Mouse (Mus musculus): ENCODE measurements around the gene Maff. TPM values are rescaled to one million over a fixed set of nuclear protein-coding genes. Genes with fewer than 3 reads are reported as not detected.

The Maff gene
- total RNA-seq, 2 experiments from 2014 or later: 6.3 to 19.1 TPM

DNA sequence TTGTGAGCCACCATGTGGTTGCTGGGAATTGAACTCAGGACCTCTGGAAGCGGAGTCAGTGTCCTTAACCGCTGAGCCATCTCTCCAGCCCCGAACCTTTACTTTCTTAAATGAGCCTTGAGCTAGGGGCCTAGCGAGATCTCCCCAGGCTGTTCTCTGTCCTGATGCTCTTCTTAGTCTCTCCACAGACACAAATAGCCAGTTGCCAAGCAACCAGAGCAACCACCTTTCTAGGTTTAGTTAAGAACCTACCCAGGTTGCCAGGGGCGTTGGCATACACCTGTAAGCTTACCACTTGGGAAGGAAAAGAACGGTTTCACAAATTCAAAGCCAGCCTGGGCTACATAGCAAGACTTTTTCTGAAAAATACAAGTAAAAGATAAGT lies 16.4 kb upstream of the Maff start:
- no peak for DNase-seq

GRCm38 (mm10) chr15:79330521-79330920 lies 15.9 kb upstream of the Maff start:
- DNase-seq: no peak

- peak; percentile 59 to 62 for DNase-seq
These were observed 13.0 kb upstream of the Maff start for GRCm38 (mm10) chr15:79333409-79333808.

GRCm38 (mm10) chr15:79335061-79335655 lies 11.3 kb upstream of the Maff start:
- no peak for DNase-seq

- no peak for DNase-seq
These were observed 7.4 kb upstream of the Maff start for GRCm38 (mm10) chr15:79338978-79339377.

DNA sequence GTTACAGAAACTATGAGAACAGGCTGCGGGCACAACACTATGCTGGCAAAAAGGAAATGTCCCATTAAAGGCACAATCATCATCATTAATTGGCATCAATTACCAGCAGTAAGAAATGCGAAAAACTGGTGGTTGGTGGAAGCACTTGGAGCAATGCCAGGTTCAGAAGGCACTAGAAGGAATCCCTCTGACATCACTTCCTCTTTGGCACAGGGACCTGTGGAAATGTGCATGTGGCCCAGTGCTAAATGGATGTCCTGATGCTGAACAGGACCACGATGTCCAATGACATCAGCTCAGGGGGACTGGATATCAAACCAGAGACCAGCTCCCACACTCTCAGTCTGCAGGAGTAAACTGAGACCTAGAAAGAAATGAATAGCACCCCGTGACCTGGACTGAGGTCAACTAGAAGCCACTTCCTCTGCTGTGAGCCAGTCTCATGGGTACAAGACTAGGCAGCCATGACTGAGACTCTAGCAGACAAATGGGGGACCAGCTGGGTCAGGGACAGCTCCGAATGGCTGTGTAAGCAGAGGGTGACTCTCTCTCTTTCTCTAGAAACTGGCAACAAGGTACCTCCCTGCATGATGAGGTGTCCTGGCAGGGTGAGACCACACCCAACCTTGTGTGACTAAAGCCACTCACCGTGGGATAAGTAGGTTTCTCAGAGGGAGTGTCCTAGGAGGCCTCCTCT lies 3.6 kb upstream of the Maff start:
- DNase-seq: no peak

- no peak for DNase-seq
These were observed 1.8 kb upstream of the Maff start for GRCm38 (mm10) chr15:79344627-79345026.

- DNase-seq: peak; percentile 94
These were observed 884 bp downstream of the Maff start for GRCm38 (mm10) chr15:79347165-79347844.

- DNase-seq: peak; percentile 66 to 68
These were observed 1.6 kb downstream of the Maff start for GRCm38 (mm10) chr15:79347845-79348506.

DNA sequence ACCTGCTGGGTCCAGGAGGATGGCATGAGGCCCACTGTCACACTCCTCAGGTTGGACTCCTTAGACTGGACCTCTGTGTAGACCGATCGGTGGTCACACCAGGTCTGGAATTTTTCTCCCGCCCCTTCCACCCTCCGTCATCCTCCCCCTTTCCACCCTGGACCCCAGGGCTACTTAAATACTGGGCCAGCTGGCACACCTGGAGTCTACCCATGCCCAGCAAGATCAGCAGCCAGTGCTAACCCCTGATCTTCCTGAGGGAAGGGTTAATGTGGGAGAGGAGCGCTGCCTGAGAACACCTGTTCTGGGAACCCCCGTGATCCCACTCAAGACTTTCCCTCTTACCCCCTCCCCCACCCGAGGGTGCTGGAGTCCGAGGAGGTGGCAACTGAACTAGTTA lies 2.2 kb downstream of the Maff start:
- no peak for DNase-seq

DNA sequence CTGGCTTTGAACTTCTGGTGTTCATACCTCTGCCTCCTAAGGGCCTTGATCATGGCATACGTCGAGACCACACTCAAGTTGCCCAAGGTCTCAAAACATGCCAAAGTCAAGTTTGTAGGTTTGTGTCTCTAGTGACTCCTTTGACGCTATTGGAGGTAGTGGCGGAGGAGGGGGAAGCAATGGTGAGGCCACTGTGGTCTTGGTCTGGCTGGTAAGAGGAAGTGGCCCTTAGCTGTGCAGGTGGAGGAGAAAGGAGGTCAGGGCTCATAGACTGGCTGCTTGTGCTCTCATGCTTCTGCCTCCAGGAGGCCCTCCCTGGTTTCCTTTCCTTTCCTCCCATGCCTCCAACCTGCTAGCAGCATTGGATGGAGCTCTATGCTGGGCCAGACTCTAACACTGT lies 4.4 kb downstream of the Maff start:
- no peak for DNase-seq

GRCm38 (mm10) chr15:79351331-79351767 lies 4.9 kb downstream of the Maff start:
- peak; percentile 61 to 68 for DNase-seq

DNA sequence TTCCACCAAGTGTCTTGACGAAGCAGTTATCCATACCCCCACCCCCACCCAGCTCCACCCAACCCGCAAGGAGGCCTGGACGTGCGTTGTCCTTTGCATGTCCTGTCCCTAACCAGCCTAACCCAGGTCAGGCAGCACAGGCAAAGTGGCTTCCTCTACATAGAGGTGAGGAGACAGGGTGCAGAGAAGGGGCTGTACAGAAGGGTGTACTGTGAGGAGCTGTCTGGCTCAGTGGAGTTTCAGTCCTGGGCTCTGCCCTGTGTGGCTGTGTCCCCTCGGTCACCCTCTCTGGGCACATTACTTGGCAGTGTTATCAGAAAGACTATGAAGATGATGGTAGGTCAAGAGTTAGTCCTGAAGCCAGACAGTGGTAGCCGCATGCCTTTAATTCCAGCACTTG lies 6.1 kb downstream of the Maff start:
- DNase-seq: no peak

- DNase-seq: no peak
These were observed 7.4 kb downstream of the Maff start for GRCm38 (mm10) chr15:79353690-79354305.

GRCm38 (mm10) chr15:79354619-79355018 lies 8.2 kb downstream of the Maff start:
- DNase-seq: no peak

- DNase-seq: no peak
These were observed 10.1 kb downstream of the Maff start for GRCm38 (mm10) chr15:79356481-79356880.

DNA sequence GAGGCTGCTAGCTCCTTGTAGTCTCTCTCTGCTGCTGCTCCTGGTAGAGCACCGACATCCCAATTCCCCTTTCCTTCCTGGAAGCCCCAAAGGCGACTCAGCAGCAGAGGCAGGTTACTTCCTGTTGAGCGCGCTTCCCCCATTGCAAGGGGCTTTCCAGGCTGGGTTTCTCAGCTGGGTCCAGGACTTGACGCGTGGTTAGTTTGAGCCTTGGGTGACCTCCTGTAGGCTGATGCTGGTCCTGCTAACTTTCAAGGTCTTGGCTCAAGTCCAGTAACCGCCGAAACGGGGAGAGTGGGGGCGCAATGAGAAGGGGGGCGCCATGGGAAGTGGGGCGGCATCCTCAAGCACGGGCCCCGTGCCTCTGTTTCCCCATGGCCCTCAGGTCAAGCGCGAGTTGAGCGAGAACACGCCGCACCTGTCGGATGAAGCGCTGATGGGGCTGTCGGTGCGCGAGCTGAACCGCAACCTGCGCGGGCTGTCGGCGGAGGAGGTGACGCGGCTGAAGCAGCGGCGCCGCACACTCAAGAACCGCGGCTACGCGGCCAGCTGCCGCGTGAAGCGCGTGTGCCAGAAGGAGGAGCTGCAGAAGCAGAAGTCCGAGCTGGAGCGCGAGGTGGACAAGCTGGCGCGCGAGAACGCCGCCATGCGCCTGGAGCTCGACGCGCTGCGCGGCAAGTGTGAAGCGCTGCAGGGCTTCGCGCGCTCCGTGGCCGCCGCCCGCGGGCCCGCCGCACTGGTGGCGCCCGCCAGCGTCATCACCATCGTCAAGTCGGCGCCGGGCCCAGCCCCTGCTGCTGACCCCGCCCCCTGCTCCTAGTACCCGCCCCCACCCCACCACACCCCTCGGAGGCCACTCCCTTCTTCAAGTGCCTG lies 10.9 kb downstream of the Maff start:
- peak; percentile 73 to 81 for DNase-seq

GRCm38 (mm10) chr15:79357974-79358690 lies 11.7 kb downstream of the Maff start:
- DNase-seq: no peak

DNA sequence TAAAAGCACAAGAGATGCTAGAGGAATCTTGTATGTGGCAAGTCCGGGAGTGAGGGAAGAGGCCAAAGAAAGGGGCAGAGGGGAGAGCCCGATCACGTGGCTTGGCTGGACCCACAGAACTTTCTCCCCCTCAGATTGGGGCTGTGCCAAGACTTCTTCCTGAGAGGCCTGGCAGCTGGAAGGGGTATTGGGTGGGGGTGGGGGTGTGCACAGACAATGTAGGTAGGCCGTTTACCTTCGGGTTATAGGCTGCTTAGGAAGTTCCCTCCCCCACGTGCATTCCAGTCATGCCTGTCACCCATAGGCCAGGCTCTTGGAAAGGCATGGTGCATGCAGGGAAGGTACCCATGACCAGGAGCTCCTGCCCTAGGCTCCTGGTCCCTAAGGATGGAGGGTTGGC lies 13.5 kb downstream of the Maff start:
- no peak for DNase-seq

DNA sequence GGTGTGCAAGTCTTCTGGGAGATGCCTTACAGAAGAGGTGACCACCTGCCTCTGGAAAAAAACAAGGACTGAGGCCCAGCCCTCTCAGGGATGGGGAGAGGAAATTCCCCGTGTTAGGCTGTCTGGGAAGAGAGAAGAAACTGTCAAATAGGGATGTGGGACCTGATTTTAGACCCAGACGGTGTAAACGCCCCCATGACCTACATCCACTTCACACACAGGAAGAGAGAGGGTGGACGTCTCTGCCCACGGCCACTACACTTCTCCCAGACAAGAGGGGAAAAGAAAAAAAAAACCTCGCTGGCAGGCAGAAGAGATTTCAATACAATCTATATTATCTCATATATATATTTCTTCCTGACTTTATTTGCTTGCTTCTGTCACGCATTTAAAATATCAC lies 13.9 kb downstream of the Maff start:
- no peak for DNase-seq

DNA sequence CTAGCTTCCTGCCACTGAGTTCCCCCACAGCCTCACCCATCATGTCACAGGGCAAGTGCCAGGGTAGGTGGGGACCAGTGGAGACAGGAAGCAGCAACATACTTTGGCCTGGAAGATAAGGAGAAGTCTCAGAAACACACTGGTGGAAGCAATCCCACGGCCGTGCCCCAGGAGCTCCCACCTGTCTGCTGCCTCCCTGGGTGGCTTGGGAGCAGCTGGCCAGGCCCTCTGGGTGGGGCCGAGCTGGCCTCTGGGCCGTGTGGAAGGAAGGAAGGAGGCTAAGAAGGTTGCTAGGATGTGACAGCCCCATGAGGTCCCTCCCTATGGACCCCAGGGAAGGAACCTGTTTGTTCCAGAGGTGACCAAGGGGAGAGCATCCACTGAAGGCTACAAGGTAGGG lies 14.6 kb downstream of the Maff start:
- DNase-seq: no peak
